Comparison of ENCODE assay signal across 1 mouse cellular context in the genomic region with DNA sequence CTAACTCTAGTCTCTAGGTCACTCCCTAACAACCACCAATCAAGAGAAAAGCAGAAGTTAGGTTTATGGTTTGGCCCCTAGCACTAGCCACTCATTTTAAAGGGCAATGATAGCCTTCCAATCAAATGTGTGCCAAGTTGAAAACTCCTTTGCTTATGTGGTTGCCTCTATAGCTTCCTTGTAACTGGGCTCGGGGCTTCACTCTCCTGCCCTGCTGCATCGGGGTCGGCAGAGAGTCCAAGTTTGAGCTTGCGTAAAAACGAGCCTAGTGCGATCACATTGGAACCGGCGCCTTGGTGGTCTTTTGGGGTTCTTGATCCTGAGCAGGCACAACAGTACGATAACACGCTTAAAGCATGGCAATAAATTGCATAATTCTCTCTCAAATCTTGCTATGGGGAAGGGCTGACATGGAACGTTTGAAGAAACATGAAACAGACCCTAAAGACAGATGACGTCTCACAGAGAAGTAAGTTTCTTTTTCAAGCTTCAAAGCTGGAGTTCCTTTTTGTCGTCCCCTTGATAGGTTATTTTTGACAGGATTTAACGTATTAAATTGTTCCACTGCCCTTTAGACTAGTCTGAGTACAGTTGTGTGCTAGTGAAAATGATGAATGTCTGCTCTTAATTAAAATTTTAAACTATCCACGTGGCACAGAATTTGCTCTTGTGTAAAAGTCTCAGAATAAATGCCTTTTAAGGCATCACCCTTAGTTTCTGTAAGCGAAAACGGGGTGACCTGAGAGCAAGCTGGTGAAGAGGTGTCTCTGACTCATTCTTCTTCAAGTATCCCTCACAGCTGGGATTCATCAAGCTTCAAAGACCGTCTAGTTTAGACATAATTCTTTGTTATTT.
A peak's percentile ranks its signal among the peaks of the same experiment; 100 is the strongest.
TF ChIP-seq lines count a peak whose summit lies in the region.

No protein-coding gene starts in this region.

TF ChIP-seq in MEL, 35 proteins besides CTCF, POLR2A, EP300 and RAD21 (continued from another document):
- TF ChIP-seq TCF12 (IDR thresholded peaks at IDR 0.05; ENCODE audit: low read depth, low read length), result peak; percentile 17; the same call in 1 of the 2 replicates
- TF ChIP-seq POLR2AphosphoS2 (IDR thresholded peaks at IDR 0.05; ENCODE audit: low read length), result no peak
- peak; percentile 28; the same call in 1 of the 2 replicates for TF ChIP-seq ELF1 (IDR thresholded peaks at IDR 0.05; ENCODE audit: low read depth, low read length)
- no peak for TF ChIP-seq MAFK (IDR thresholded peaks at IDR 0.05; ENCODE audit: borderline replicate concordance, low read depth, low read length)
- TF ChIP-seq GABPA (IDR thresholded peaks at IDR 0.05; ENCODE audit: low read depth, low read length), result no peak
- TF ChIP-seq NELFE (IDR thresholded peaks at IDR 0.05; ENCODE audit: low read depth, low read length), result 0 out of 2 replicates have a peak, but pooled peaks have one; percentile 49
- no peak for TF ChIP-seq BHLHE40 (IDR thresholded peaks at IDR 0.05; ENCODE audit: borderline replicate concordance, low read depth, low read length)
- TF ChIP-seq E2F4 (IDR thresholded peaks at IDR 0.05; ENCODE audit: borderline replicate concordance, low read depth, low read length), result no peak
- peak; percentile 71; the same call in 1 of the 2 replicates for TF ChIP-seq SIN3A (IDR thresholded peaks at IDR 0.05; ENCODE audit: low read length)
- TF ChIP-seq MYB (IDR thresholded peaks at IDR 0.05; ENCODE audit: low read depth, low read length), result no peak
- no peak for TF ChIP-seq SMC3 (IDR thresholded peaks at IDR 0.05; ENCODE audit: low read depth, low read length)
- TF ChIP-seq MYC (IDR thresholded peaks at IDR 0.05; ENCODE audit: low read depth, low read length), result no peak
- no peak for TF ChIP-seq MAZ (IDR thresholded peaks at IDR 0.05; ENCODE audit: low read depth, low read length)
- no peak for TF ChIP-seq ZNF384 (IDR thresholded peaks at IDR 0.05; ENCODE audit: low read depth, low read length)
- no peak for TF ChIP-seq UBTF (IDR thresholded peaks at IDR 0.05; ENCODE audit: borderline replicate concordance, insufficient read depth, low read depth, low read length)
- 0 out of 2 replicates have a peak, but pooled peaks have one; percentile 13 for TF ChIP-seq RCOR1 (IDR thresholded peaks at IDR 0.05; ENCODE audit: low read depth, low read length)
